Mouse (Mus musculus): ENCODE data around the gene Nfia.

The Nfia gene

GRCm38 (mm10) chr4:97766100-97766499 is 6.4 kb upstream of the Nfia start:
- no peak for DNase-seq (ENCODE audit: low spot score)

GRCm38 (mm10) chr4:97767025-97767424 is 5.5 kb upstream of the Nfia start:
- no peak for DNase-seq (ENCODE audit: low spot score)

- DNase-seq (ENCODE audit: low spot score): no peak
Measured at GRCm38 (mm10) chr4:97767516-97767915, 5.0 kb upstream of the Nfia start.

GRCm38 (mm10) chr4:97769861-97770260 is 2.7 kb upstream of the Nfia start:
- DNase-seq (ENCODE audit: low spot score): no peak

- DNase-seq (ENCODE audit: low spot score): no peak
Measured at GRCm38 (mm10) chr4:97771426-97771825, 1.1 kb upstream of the Nfia start.

GRCm38 (mm10) chr4:97772084-97772484 is 450 bp upstream of the Nfia start:
- DNase-seq (ENCODE audit: low spot score): peak; percentile 97

GRCm38 (mm10) chr4:97773110-97773593 is 618 bp downstream of the Nfia start:
- DNase-seq (ENCODE audit: low spot score): peak; percentile 69

- no peak for DNase-seq (ENCODE audit: low spot score)
Measured at GRCm38 (mm10) chr4:97773791-97774190, 1.3 kb downstream of the Nfia start.

GRCm38 (mm10) chr4:97774446-97774950 is 2.0 kb downstream of the Nfia start:
- no peak for DNase-seq (ENCODE audit: low spot score)

- peak; percentile 84 for DNase-seq (ENCODE audit: low spot score)
Measured at GRCm38 (mm10) chr4:97775059-97775458, 2.5 kb downstream of the Nfia start.

GRCm38 (mm10) chr4:97775494-97776265 is 3.1 kb downstream of the Nfia start:
- DNase-seq (ENCODE audit: low spot score): no peak

- peak; percentile 22 for DNase-seq (ENCODE audit: low spot score)
Measured at GRCm38 (mm10) chr4:97776388-97777080, 4.0 kb downstream of the Nfia start.

GRCm38 (mm10) chr4:97777081-97777705 is 4.7 kb downstream of the Nfia start:
- peak; percentile 72 for DNase-seq (ENCODE audit: low spot score)

GRCm38 (mm10) chr4:97777706-97778176 is 5.2 kb downstream of the Nfia start, which contains the start of gene E130114P18Rik:
E130114P18Rik (minus strand) TSS chr4:97778078.
- peak; percentile 69 for DNase-seq (ENCODE audit: low spot score)

- peak; percentile 48 for DNase-seq (ENCODE audit: low spot score)
Measured at GRCm38 (mm10) chr4:97778211-97779002, 5.9 kb downstream of the Nfia start.

GRCm38 (mm10) chr4:97779003-97779930 is 6.7 kb downstream of the Nfia start:
- no peak for DNase-seq (ENCODE audit: low spot score)

GRCm38 (mm10) chr4:97780024-97780423 is 7.5 kb downstream of the Nfia start:
- DNase-seq (ENCODE audit: low spot score): no peak

GRCm38 (mm10) chr4:97780666-97781435 is 8.3 kb downstream of the Nfia start:
- no peak for DNase-seq (ENCODE audit: low spot score)

GRCm38 (mm10) chr4:97782069-97782468 is 9.5 kb downstream of the Nfia start:
- no peak for DNase-seq (ENCODE audit: low spot score)

- DNase-seq (ENCODE audit: low spot score): no peak
Measured at GRCm38 (mm10) chr4:97782497-97782896, 10.0 kb downstream of the Nfia start.

All from ovary, postnatal 36 days (tissue).